Mouse (Mus musculus) embryonic facial prominence, embryonic 13.5 days (tissue): ENCODE measurements around the gene Pde4c. TPM values are rescaled to one million over a fixed set of nuclear protein-coding genes. Genes with fewer than 3 reads are reported as not detected.
A peak's percentile ranks its signal among the peaks of the same experiment; 100 is the strongest.

Experiments used
- ATAC-seq: fragments of 200-750 bp; cut with Nextera tagmentation; 2 replicates; pipeline ENCODE4 v1.8.0; 2017; ENCODE audit warnings: low read depth; ENCODE audit not compliant: insufficient number of reproducible peaks, insufficient read depth, low FRiP score, low TSS enrichment
- H3K27ac ChIP-seq: fragments of 300-500 bp; sonication (generic); 2 replicates; pipeline ENCODE4 v1.5.1; 2015; ENCODE audit warnings: moderate library complexity, mild to moderate bottlenecking, inconsistent platforms
- H3K27me3 ChIP-seq: fragments of 300-500 bp; sonication (generic); 2 replicates; pipeline ENCODE4 v1.6.1; 2015; ENCODE audit warnings: mild to moderate bottlenecking, inconsistent platforms
- H3K36me3 ChIP-seq: fragments of 300-500 bp; sonication (generic); 2 replicates; pipeline ENCODE4 v1.6.1; 2015; ENCODE audit warnings: mild to moderate bottlenecking, inconsistent platforms
- H3K4me1 ChIP-seq: fragments of 300-500 bp; sonication (generic); 2 replicates; pipeline ENCODE4 v1.6.1; 2015; ENCODE audit warnings: inconsistent platforms
- H3K4me2 ChIP-seq: fragments of 300-500 bp; sonication (generic); 2 replicates; pipeline ENCODE4 v1.6.1; 2015; ENCODE audit warnings: moderate library complexity, mild to moderate bottlenecking, inconsistent platforms
- H3K4me3 ChIP-seq: fragments of 300-500 bp; sonication (generic); 2 replicates; pipeline ENCODE4 v1.5.1; 2015; ENCODE audit warnings: mild to moderate bottlenecking, inconsistent platforms
- H3K9ac ChIP-seq: fragments of 300-500 bp; sonication (generic); 2 replicates; pipeline ENCODE4 v1.6.1; 2015; ENCODE audit warnings: mild to moderate bottlenecking, inconsistent platforms
- H3K9me3 ChIP-seq: fragments of 300-500 bp; sonication (generic); 2 replicates; pipeline ENCODE4 v1.6.1; 2016; ENCODE audit warnings: inconsistent platforms
- WGBS: fragments of 180-500 bp; shearing (Covaris S2); methylation state at CpG from one replicate; pipeline ENCODE4 v1.1.7; 2015; ENCODE audit warnings: mixed read lengths; 5-methylcytosine and 5-hydroxymethylcytosine counted together
- polyA plus RNA-seq: library from polyadenylated mRNA; unstranded; fragments of >200 nt; fragmentation: Nextera tagmentation; extraction: Ambion mirVana; gene quantifications from 2 replicates; pipeline ENCODE4 v1.2.1, GENCODE M21; 2015

Gene Pde4c
- polyA plus RNA-seq, 1 experiment from 2014 or later: 0.13 TPM

DNA sequence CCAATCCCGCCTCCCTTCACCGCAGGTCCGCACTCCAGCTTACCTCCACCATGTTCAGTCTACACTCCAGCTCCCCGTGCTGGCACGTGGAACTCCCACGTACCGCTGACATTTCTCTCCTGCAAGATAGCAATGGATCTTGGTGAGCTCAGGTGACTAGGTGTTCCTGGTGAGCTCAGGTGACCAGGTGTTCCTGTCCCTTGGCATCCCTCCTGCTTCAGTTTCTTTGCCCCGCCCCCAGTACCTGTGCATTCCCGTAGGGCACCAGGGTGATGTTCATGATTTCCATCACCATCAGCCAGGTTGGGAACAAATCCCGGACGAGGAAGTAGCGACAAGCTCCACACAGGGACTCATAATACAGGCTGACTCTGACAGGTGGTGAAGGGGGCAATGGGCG, 41.2 kb downstream of the Pde4c start:
- ATAC-seq: no peak
- 92% methylated on average over 13 of the region's 13 CpGs for WGBS
- Histone ChIP-seq H3K4me3 (no peak overlapping the region), H3K9ac (no peak overlapping the region), H3K4me1 (peaks cover 30% of the 10 kb centered on the region), H3K27ac (no peak overlapping the region), H3K9me3 (no peaks in the 10 kb centered on the region), H3K27me3 (no peaks in the 10 kb centered on the region), H3K4me2 (no peak overlapping the region), H3K36me3 (peaks cover 30% of the 10 kb centered on the region)

GRCm38 (mm10) chr8:70765329-70765728, 41.8 kb downstream of the Pde4c start:
- Histone ChIP-seq H3K9ac (peak overlapping the region; percentile 72; the same call in 1 of the 2 replicates), H3K4me2 (peak overlapping the region; percentile 92), H3K4me3 (peak overlapping the region; percentile 48), H3K36me3 (peaks cover 37% of the 10 kb centered on the region), H3K27ac (no peak overlapping the region), H3K27me3 (no peaks in the 10 kb centered on the region), H3K9me3 (no peaks in the 10 kb centered on the region), H3K4me1 (peaks cover 25% of the 10 kb centered on the region)
- 74% methylated on average over 9 of the region's 9 CpGs for WGBS
- no peak for ATAC-seq

DNA sequence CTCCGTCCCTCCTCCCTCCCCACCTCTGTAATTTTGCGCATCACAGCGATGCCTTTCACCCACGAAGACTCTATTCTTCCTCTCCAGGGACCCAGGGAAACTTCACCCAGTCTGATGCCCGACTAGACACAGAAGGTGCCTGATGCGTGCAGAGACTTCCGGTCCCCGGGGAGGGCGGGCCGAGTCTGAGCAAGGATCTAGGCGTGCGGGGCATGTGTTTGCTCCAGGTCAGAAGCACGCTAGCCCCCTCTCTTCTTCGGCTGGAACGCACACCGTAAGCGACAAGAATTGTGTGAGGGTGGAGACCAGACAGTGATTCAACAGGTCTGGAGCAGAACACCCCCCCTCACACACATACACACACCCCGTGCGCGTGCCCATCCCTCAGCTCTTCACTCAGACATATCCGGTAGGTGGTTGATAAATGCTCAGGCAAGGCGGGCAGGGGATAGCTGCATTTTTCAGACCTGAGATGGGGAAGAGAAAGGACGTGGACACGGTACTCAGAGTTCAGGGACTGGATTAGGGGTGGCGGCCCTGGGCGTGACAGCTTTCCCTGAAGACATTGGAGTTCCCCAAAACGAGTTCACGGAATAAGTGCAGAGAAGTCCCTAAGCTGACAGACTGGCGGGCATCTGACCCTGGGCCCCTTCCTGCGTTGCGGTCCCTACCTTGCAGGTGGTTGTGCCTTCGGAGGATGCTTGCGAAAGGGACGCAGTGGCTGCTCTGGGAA, 42.5 kb downstream of the Pde4c start:
- H3K4me2 ChIP-seq: peak overlapping the region; percentile 92
- H3K27me3 ChIP-seq: no peaks in the 10 kb centered on the region
- ATAC-seq: no peak
- no peaks in the 10 kb centered on the region for H3K9me3 ChIP-seq
- H3K4me3 ChIP-seq: peak overlapping the region; percentile 48
- H3K36me3 ChIP-seq: peaks cover 44% of the 10 kb centered on the region
- H3K9ac ChIP-seq: peak overlapping the region; percentile 72
- 2% methylated on average over 34 of the region's 34 CpGs for WGBS
- H3K4me1 ChIP-seq: peaks cover 25% of the 10 kb centered on the region
- 0 out of 2 replicates have a peak overlapping the region, but pooled peaks have one; percentile 2 for H3K27ac ChIP-seq

DNA sequence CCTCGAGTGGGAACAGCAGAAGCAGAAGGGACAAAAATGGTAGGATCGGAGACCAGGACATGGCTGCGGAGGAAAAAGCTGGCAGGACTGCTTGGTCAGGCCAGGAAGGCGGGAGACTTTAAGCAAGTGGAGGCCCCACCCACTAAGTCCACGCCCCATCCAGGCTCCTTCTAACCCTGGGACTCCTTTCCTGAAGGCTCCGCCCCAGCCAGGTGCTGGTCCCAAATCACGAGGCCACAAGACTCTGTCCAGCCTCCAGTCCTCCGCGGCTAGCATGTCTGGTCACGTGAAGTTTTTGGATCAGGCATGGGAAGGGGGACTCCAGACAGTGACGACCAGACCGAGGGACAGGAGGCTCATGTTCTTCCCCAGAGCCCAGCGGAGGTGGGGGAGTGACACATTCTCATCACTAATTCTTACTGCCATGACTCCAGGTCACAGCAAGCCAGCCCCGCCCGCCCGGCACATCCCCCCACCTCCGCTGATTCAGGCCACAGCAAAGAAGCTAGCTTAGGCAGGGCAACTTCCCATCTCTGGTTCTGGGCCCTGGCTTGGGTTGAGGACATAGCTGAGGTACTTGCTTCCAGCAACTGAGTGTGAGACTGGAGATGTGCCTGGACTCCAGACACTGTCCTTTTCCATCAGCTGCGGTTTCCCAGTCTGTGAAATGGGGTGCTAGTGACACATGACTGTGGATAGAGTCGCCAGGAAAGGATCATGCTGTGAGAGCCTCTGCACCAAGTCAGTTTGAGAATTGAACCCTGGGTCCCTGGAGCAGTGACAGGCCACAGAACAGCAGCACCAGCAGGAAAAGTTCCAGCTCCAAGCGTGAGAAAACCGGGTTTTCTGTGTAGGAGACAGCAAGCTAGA, 43.3 kb downstream of the Pde4c start:
- Histone ChIP-seq H3K4me2 (peak overlapping the region; percentile 92), H3K4me3 (peak overlapping the region; percentile 48), H3K9ac (peak overlapping the region; percentile 72), H3K27ac (no peak overlapping the region), H3K27me3 (no peaks in the 10 kb centered on the region), H3K36me3 (peaks cover 52% of the 10 kb centered on the region), H3K9me3 (no peaks in the 10 kb centered on the region), H3K4me1 (peaks cover 25% of the 10 kb centered on the region)
- 6% methylated on average over 21 of the region's 21 CpGs for WGBS
- ATAC-seq: peak; percentile 50; the same call in 1 of the 2 replicates

- Histone ChIP-seq H3K4me1 (peaks cover 25% of the 10 kb centered on the region), H3K9ac (0 out of 2 replicates have a peak overlapping the region, but pooled peaks have one; percentile 12), H3K27me3 (no peaks in the 10 kb centered on the region), H3K9me3 (no peaks in the 10 kb centered on the region), H3K4me2 (peak overlapping the region; percentile 92; the same call in 1 of the 2 replicates), H3K27ac (no peak overlapping the region), H3K4me3 (no peak overlapping the region), H3K36me3 (peaks cover 59% of the 10 kb centered on the region)
- no peak for ATAC-seq
- 77% methylated on average over 6 of the region's 6 CpGs for WGBS
These were observed 44.0 kb downstream of the Pde4c start for GRCm38 (mm10) chr8:70767503-70767902.

GRCm38 (mm10) chr8:70768231-70768776, 44.8 kb downstream of the Pde4c start:
- H3K36me3 ChIP-seq: peaks cover 67% of the 10 kb centered on the region
- peaks cover 33% of the 10 kb centered on the region for H3K4me1 ChIP-seq
- ATAC-seq: no peak

DNA sequence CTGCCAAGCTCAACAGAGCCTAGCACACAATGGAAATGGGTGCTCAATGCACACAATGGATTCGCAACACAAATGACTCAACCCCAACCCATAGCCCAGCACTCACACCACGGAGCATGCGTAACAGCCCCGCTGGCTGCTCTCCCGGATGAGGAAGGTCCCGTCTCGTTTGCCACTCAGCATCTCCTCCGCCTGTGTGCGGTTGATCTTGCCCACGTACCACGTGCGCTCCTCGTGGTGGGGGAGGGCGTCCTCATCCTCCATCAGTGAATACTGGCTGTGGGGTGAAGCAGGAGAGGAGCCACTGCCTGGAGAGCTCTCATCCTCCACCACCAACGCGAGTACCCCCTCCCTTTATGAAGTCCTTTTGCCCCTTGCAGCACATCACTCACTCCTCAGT, 45.4 kb downstream of the Pde4c start:
- Histone ChIP-seq H3K27me3 (no peaks in the 10 kb centered on the region), H3K4me1 (peaks cover 40% of the 10 kb centered on the region), H3K4me2 (no peak overlapping the region), H3K9me3 (no peaks in the 10 kb centered on the region), H3K9ac (no peak overlapping the region), H3K4me3 (no peak overlapping the region), H3K36me3 (peaks cover 67% of the 10 kb centered on the region), H3K27ac (no peak overlapping the region)
- 85% methylated on average over 16 of the region's 16 CpGs for WGBS
- no peak for ATAC-seq

More at GRCm38 (mm10) chr8:70768231-70768776, 44.8 kb downstream of the Pde4c start:
- H3K27ac ChIP-seq: no peak overlapping the region
- H3K4me2 ChIP-seq: no peak overlapping the region
- H3K9me3 ChIP-seq: no peaks in the 10 kb centered on the region
- no peak overlapping the region for H3K4me3 ChIP-seq
- 95% methylated on average over 32 of the region's 32 CpGs for WGBS
- H3K27me3 ChIP-seq: no peaks in the 10 kb centered on the region
- no peak overlapping the region for H3K9ac ChIP-seq

GRCm38 (mm10) chr8:70769359-70769758, 45.8 kb downstream of the Pde4c start:
- no peaks in the 10 kb centered on the region for H3K9me3 ChIP-seq
- 5% methylated on average over 26 of the region's 26 CpGs for WGBS
- H3K9ac ChIP-seq: peak overlapping the region; percentile 21; the same call in 1 of the 2 replicates
- H3K4me3 ChIP-seq: no peak overlapping the region
- ATAC-seq: peak; percentile 39; the same call in 1 of the 2 replicates
- peaks cover 44% of the 10 kb centered on the region for H3K4me1 ChIP-seq
- no peak overlapping the region for H3K4me2 ChIP-seq
- H3K27me3 ChIP-seq: no peaks in the 10 kb centered on the region
- no peak overlapping the region for H3K27ac ChIP-seq
- H3K36me3 ChIP-seq: peaks cover 70% of the 10 kb centered on the region

GRCm38 (mm10) chr8:70769858-70770257, 46.3 kb downstream of the Pde4c start:
- Histone ChIP-seq H3K9me3 (no peaks in the 10 kb centered on the region), H3K27me3 (no peaks in the 10 kb centered on the region), H3K4me1 (peaks cover 49% of the 10 kb centered on the region), H3K4me2 (no peak overlapping the region), H3K4me3 (no peak overlapping the region), H3K27ac (no peak overlapping the region), H3K9ac (0 out of 2 replicates have a peak overlapping the region, but pooled peaks have one; percentile 21), H3K36me3 (peaks cover 75% of the 10 kb centered on the region)
- no peak for ATAC-seq
- WGBS: 69% methylated on average over 12 of the region's 12 CpGs

DNA sequence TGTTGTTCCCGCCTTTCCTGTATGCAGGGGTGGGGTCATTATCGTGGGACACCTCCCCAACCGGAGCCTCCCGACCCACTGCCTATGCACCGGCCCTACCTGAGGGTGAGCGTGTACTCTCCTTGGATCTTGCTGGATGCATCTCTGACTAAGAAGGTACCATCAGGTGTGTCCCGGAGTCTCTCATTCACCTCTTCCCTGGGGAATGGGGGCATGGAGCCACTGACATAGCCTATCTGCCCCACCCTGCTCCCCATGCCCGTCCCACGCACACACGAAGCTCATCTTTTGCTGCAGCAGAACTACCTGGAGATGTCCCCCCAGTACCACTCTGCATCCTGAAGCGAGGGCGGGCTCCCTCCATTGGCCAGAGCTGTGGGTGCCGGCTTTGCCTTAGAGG, 47.2 kb downstream of the Pde4c start:
- no peak for ATAC-seq
- Histone ChIP-seq H3K4me1 (peaks cover 52% of the 10 kb centered on the region), H3K27me3 (no peaks in the 10 kb centered on the region), H3K36me3 (peaks cover 78% of the 10 kb centered on the region), H3K9me3 (no peaks in the 10 kb centered on the region), H3K27ac (no peak overlapping the region), H3K4me2 (no peak overlapping the region), H3K4me3 (no peak overlapping the region), H3K9ac (no peak overlapping the region)
- 93% methylated on average over 13 of the region's 13 CpGs for WGBS

GRCm38 (mm10) chr8:70771217-70771616, 47.7 kb downstream of the Pde4c start:
- no peaks in the 10 kb centered on the region for H3K9me3 ChIP-seq
- peaks cover 51% of the 10 kb centered on the region for H3K4me1 ChIP-seq
- no peaks in the 10 kb centered on the region for H3K27me3 ChIP-seq
- H3K4me2 ChIP-seq: no peak overlapping the region
- no peak overlapping the region for H3K27ac ChIP-seq
- H3K4me3 ChIP-seq: no peak overlapping the region
- no peak overlapping the region for H3K9ac ChIP-seq
- ATAC-seq: no peak
- 87% methylated on average over 7 of the region's 7 CpGs for WGBS
- H3K36me3 ChIP-seq: peaks cover 78% of the 10 kb centered on the region
